Mouse (Mus musculus): ENCODE data around the gene Lfng. TPM values are rescaled to one million over a fixed set of nuclear protein-coding genes. Genes with fewer than 3 reads are reported as not detected.

The Lfng gene
- total and polyA plus RNA-seq, 3 experiments, result 11.2 to 14.1 TPM; not detected in 1

- H3K27me3 ChIP-seq (ENCODE audit: control insufficient read depth in 1 of 2, insufficient read depth in 2 of 2, low read length in 2 of 2), result no peaks in the 10 kb centered on the region
- no peak overlapping the region for H3K4me3 ChIP-seq (ENCODE audit: control insufficient read depth in 1 of 2, insufficient read depth in 1 of 2, low read depth in 2 of 2, low read length in 2 of 2)
- H3K79me2 ChIP-seq (ENCODE audit: control insufficient read depth, insufficient read depth, low read length, poor library complexity), result no peaks in the 10 kb centered on the region
- H3K4me1 ChIP-seq (ENCODE audit: control insufficient read depth in 1 of 2, insufficient read depth in 2 of 2, low read length in 2 of 2), result peaks cover 5 to 18% of the 10 kb centered on the region in 2 experiments
- no peaks in the 10 kb centered on the region for H3K9me3 ChIP-seq (replicated peaks; ENCODE audit: insufficient read depth, low read length)
- DNase-seq (ENCODE audit: low read depth, low spot score), result no peak
- peaks cover 0 to 10% of the 10 kb centered on the region in 2 experiments; a peak in 2 of 4 replicates for H3K36me3 ChIP-seq (ENCODE audit: control insufficient read depth in 1 of 2, insufficient read depth in 2 of 2, low read length in 2 of 2)
- H3K9ac ChIP-seq (ENCODE audit: control insufficient read depth, low read depth, low read length, poor library complexity, severe bottlenecking), result no peak overlapping the region
- TF ChIP-seq NELFE (IDR thresholded peaks at IDR 0.05; ENCODE audit: low read depth, low read length) (no peak), USF2 (IDR thresholded peaks at IDR 0.05; ENCODE audit: borderline replicate concordance in 1 of 2, insufficient read depth in 1 of 2, low read depth in 1 of 2, low read length in 2 of 2) (no peak), MAZ (IDR thresholded peaks at IDR 0.05; ENCODE audit: low read depth, low read length) (no peak), RAD21 (IDR thresholded peaks at IDR 0.05; ENCODE audit: low read depth, low read length) (no peak), RCOR1 (IDR thresholded peaks at IDR 0.05; ENCODE audit: low read depth, low read length) (no peak), SIN3A (IDR thresholded peaks at IDR 0.05; ENCODE audit: low read length) (no peak), EP300 (IDR thresholded peaks at IDR 0.05; ENCODE audit: low read depth in 1 of 2, low read length in 2 of 2) (no peak), MAX (IDR thresholded peaks at IDR 0.05; ENCODE audit: low read length) (no peak), NRF1 (IDR thresholded peaks at IDR 0.05; ENCODE audit: insufficient read depth, low read depth, low read length, poor library complexity, severe bottlenecking) (no peak)
- H3K27ac ChIP-seq (ENCODE audit: control insufficient read depth, low read depth, low read length), result no peak overlapping the region
Measured at GRCm38 (mm10) chr5:140639312-140639711, 32.2 kb downstream of the Lfng start.

GRCm38 (mm10) chr5:140639871-140640270 lies 32.8 kb downstream of the Lfng start:
- TF ChIP-seq EP300 (IDR thresholded peaks at IDR 0.05; ENCODE audit: low read depth in 1 of 2, low read length in 2 of 2), result no peak
- no peak for TF ChIP-seq ETS1 (IDR thresholded peaks at IDR 0.05; ENCODE audit: low read depth, low read length)
- no peak for TF ChIP-seq E2F4 (IDR thresholded peaks at IDR 0.05; ENCODE audit: borderline replicate concordance, low read depth, low read length)
- no peak for TF ChIP-seq MYB (IDR thresholded peaks at IDR 0.05; ENCODE audit: low read depth, low read length)
- TF ChIP-seq TAL1 (IDR thresholded peaks at IDR 0.05; ENCODE audit: low read length), result no peak
- TF ChIP-seq ZKSCAN1 (IDR thresholded peaks at IDR 0.05; ENCODE audit: low read depth, low read length), result no peak
- TF ChIP-seq GABPA (IDR thresholded peaks at IDR 0.05; ENCODE audit: low read depth, low read length), result no peak
- TF ChIP-seq JUND (IDR thresholded peaks at IDR 0.05; ENCODE audit: low read depth, low read length), result no peak
- no peak for TF ChIP-seq ELF1 (IDR thresholded peaks at IDR 0.05; ENCODE audit: low read depth, low read length)
- no peak for TF ChIP-seq CTCF (IDR thresholded peaks at IDR 0.05 in 2 of 3, conservative IDR thresholded peaks at IDR 0.05 in 1 of 3; ENCODE audit: control insufficient read depth in 1 of 3, insufficient read depth in 1 of 3, low read depth in 2 of 3, low read length in 3 of 3, poor library complexity in 1 of 3, severe bottlenecking in 1 of 3)
- no peak for TF ChIP-seq ZMIZ1 (IDR thresholded peaks at IDR 0.05; ENCODE audit: low read depth, low read length)
- no peak for TF ChIP-seq MEF2A (IDR thresholded peaks at IDR 0.05; ENCODE audit: extremely low read depth, insufficient replicate concordance, low read depth, low read length, poor library complexity, severe bottlenecking)
- TF ChIP-seq KAT2A (conservative IDR thresholded peaks at IDR 0.05; ENCODE audit: low read depth, low read length), result no peak
- no peak for TF ChIP-seq POLR2AphosphoS5 (IDR thresholded peaks at IDR 0.05; ENCODE audit: borderline replicate concordance, low read depth, low read length)
- TF ChIP-seq NELFE (IDR thresholded peaks at IDR 0.05; ENCODE audit: low read depth, low read length), result no peak
- TF ChIP-seq NRF1 (IDR thresholded peaks at IDR 0.05; ENCODE audit: insufficient read depth, low read depth, low read length, poor library complexity, severe bottlenecking), result no peak
- TF ChIP-seq SMC3 (IDR thresholded peaks at IDR 0.05; ENCODE audit: low read depth, low read length), result no peak
- TF ChIP-seq TBP (IDR thresholded peaks at IDR 0.05; ENCODE audit: low read depth, low read length), result no peak
- TF ChIP-seq USF2 (IDR thresholded peaks at IDR 0.05; ENCODE audit: borderline replicate concordance in 1 of 2, insufficient read depth in 1 of 2, low read depth in 1 of 2, low read length in 2 of 2), result no peak
- Histone ChIP-seq H3K9me3 (replicated peaks; ENCODE audit: insufficient read depth, low read length) (no peaks in the 10 kb centered on the region), H3K27me3 (ENCODE audit: control insufficient read depth in 1 of 2, insufficient read depth in 2 of 2, low read length in 2 of 2) (no peaks in the 10 kb centered on the region), H3K9ac (ENCODE audit: control insufficient read depth, low read depth, low read length, poor library complexity, severe bottlenecking) (no peak overlapping the region), H3K36me3 (ENCODE audit: control insufficient read depth in 1 of 2, insufficient read depth in 2 of 2, low read length in 2 of 2) (peaks cover 0 to 13% of the 10 kb centered on the region in 2 experiments; a peak in 2 of 4 replicates), H3K4me1 (ENCODE audit: control insufficient read depth in 1 of 2, insufficient read depth in 2 of 2, low read length in 2 of 2) (peaks cover 5 to 22% of the 10 kb centered on the region in 2 experiments), H3K27ac (ENCODE audit: control insufficient read depth, low read depth, low read length) (no peak overlapping the region), H3K4me3 (ENCODE audit: control insufficient read depth in 1 of 2, insufficient read depth in 1 of 2, low read depth in 2 of 2, low read length in 2 of 2) (no peak overlapping the region), H3K79me2 (ENCODE audit: control insufficient read depth, insufficient read depth, low read length, poor library complexity) (no peaks in the 10 kb centered on the region; the same call in 1 of the 2 replicates)
- DNase-seq (ENCODE audit: low read depth, low spot score), result no peak

All from MEL (cell line).